Mouse (Mus musculus): Measurements from ENCODE around the gene Klrb1b. TPM values are rescaled to one million over a fixed set of nuclear protein-coding genes. Genes with fewer than 3 reads are reported as not detected.

Klrb1b gene
- total RNA-seq, 2 experiments from 2014 or later: not detected

Other genes starting within 250 kb of the Klrb1b start
- 10 to 100 TPM; 10.3 to 11.6 TPM for gene A2ml1, start 244.7 kb downstream of the Klrb1b start, total RNA-seq (2021)
- gene Klrb1a, start 202.8 kb downstream of the Klrb1b start, total RNA-seq (2021): not detected
- not detected for gene Clec2h, start 163.9 kb downstream of the Klrb1b start, total RNA-seq (2021)
- gene Klrb1, start 103.3 kb downstream of the Klrb1b start, total RNA-seq (2021): not detected
- gene Klrb1c, start 37.1 kb downstream of the Klrb1b start, total RNA-seq (2021): not detected
- not detected for gene Gm44511, start within 50 bp of the Klrb1b start, total RNA-seq (2021)
- not detected for gene Clec2i, start 61.3 kb upstream of the Klrb1b start, total RNA-seq (2021)
- gene BC035044, start 64.8 kb upstream of the Klrb1b start, total RNA-seq (2021): 1 to 10 TPM; 1.1 to 1.9 TPM
- not detected for gene Clec2g, start 108.0 kb upstream of the Klrb1b start, total RNA-seq (2021)
- gene Klrb1f, start 219.6 kb upstream of the Klrb1b start, total RNA-seq (2021): not detected

All from left cerebral cortex, adult 18-20 months (tissue).